Mouse (Mus musculus): ENCODE measurements around the gene Spata45. TPM values are rescaled to one million over a fixed set of nuclear protein-coding genes. Genes with fewer than 3 reads are reported as not detected.

Spata45 gene
- total RNA-seq (2023), result not detected

GRCm38 (mm10) chr1:191036554-191037334 is at the start of gene Spata45:
Gene Spata45, plus strand, starts transcription at chr1:191036639.

GRCm38 (mm10) chr1:191026021-191026713 is 10.3 kb upstream of the Spata45 start, which contains the start of gene Flvcr1:
Gene Flvcr1, minus strand, starts transcription at chr1:191026158.

GRCm38 (mm10) chr1:191062781-191063485 is 26.5 kb downstream of the Spata45 start, which contains the start of the genes Tatdn3 and Nsl1:
Gene Tatdn3, minus strand, starts transcription at chr1:191062932.
Gene Nsl1, plus strand, starts transcription at chr1:191063012.

Other genes starting within 250 kb of the Spata45 start
- gene Rps6kc1, start 124.9 kb upstream of the Spata45 start, total RNA-seq (2023), result 10 to 100 TPM; 41.3 to 43.9 TPM
- 10 to 100 TPM; 38.3 to 40.6 TPM for gene Angel2, start 111.5 kb upstream of the Spata45 start, total RNA-seq (2023)
- gene Vash2, start 57.3 kb upstream of the Spata45 start, total RNA-seq (2023), result not detected
- 10 to 100 TPM; 39.5 to 39.9 TPM for gene Flvcr1, start 10.5 kb upstream of the Spata45 start, total RNA-seq (2023)
- 10 to 100 TPM in 1 of 2 experiments, 1 to 10 TPM in 1; 9.5 to 13.2 TPM for gene Tatdn3, start 26.3 kb downstream of the Spata45 start, total RNA-seq (2023)
- 10 to 100 TPM in 1 of 2 experiments, 1 to 10 TPM in 1; 8.7 to 10.3 TPM for gene Nsl1, start 26.4 kb downstream of the Spata45 start, total RNA-seq (2023)
- gene Batf3, start 61.2 kb downstream of the Spata45 start, total RNA-seq (2023), result 1 to 10 TPM; 1.3 to 3.8 TPM
- gene Fam71a, start 128.2 kb downstream of the Spata45 start, total RNA-seq (2023), result 1 to 10 TPM in 1 of 2 experiments, under 1 TPM in 1; 0.88 to 2.5 TPM
- 100 to 1,000 TPM; 289 to 350 TPM for gene Atf3, start 181.4 kb downstream of the Spata45 start, total RNA-seq (2023)

Data from neutrophil, adult 59 days (primary cell).